Mouse (Mus musculus): ENCODE measurements at regions not wholly inside any gene's neighbourhood (a gene's known extent, or its start where the extent isn't known, plus 50 kb on each side); places are given as distances from the start of the nearest gene placed in this dataset.

- DNase-seq (ENCODE audit: low read depth): peak; percentile 25
- TF ChIP-seq CTCF (IDR thresholded peaks at IDR 0.05; ENCODE audit: borderline replicate concordance, extremely low read depth, insufficient read depth, insufficient read length) (no peak), POLR2A (IDR thresholded peaks at IDR 0.05; ENCODE audit: borderline replicate concordance, extremely low read depth, insufficient read depth, insufficient read length, poor library complexity, severe bottlenecking) (no peak)
Measured at GRCm38 (mm10) chr1:143946933-143947332, 57.0 kb downstream of the Rgs2 start.

GRCm38 (mm10) chr1:143941465-143941864 lies 62.5 kb downstream of the Rgs2 start:
- TF ChIP-seq CTCF (IDR thresholded peaks at IDR 0.05; ENCODE audit: borderline replicate concordance, extremely low read depth, insufficient read depth, insufficient read length) (no peak), POLR2A (IDR thresholded peaks at IDR 0.05; ENCODE audit: borderline replicate concordance, extremely low read depth, insufficient read depth, insufficient read length, poor library complexity, severe bottlenecking) (no peak)
- peak; percentile 80 for DNase-seq (ENCODE audit: low read depth)

- TF ChIP-seq CTCF (IDR thresholded peaks at IDR 0.05; ENCODE audit: borderline replicate concordance, extremely low read depth, insufficient read depth, insufficient read length) (no peak), POLR2A (IDR thresholded peaks at IDR 0.05; ENCODE audit: borderline replicate concordance, extremely low read depth, insufficient read depth, insufficient read length, poor library complexity, severe bottlenecking) (no peak)
- peak; percentile 35 for DNase-seq (ENCODE audit: low read depth)
Measured at GRCm38 (mm10) chr1:143939511-143939910, 64.5 kb downstream of the Rgs2 start.

- peak; percentile 83 for DNase-seq (ENCODE audit: low read depth)
- TF ChIP-seq CTCF (IDR thresholded peaks at IDR 0.05; ENCODE audit: borderline replicate concordance, extremely low read depth, insufficient read depth, insufficient read length): no peak
- TF ChIP-seq POLR2A (IDR thresholded peaks at IDR 0.05; ENCODE audit: borderline replicate concordance, extremely low read depth, insufficient read depth, insufficient read length, poor library complexity, severe bottlenecking): no peak
Measured at GRCm38 (mm10) chr1:143938569-143938968, 65.4 kb downstream of the Rgs2 start.

- TF ChIP-seq CTCF (IDR thresholded peaks at IDR 0.05; ENCODE audit: borderline replicate concordance, extremely low read depth, insufficient read depth, insufficient read length) (no peak), POLR2A (IDR thresholded peaks at IDR 0.05; ENCODE audit: borderline replicate concordance, extremely low read depth, insufficient read depth, insufficient read length, poor library complexity, severe bottlenecking) (no peak)
- DNase-seq (ENCODE audit: low read depth): no peak
Measured at GRCm38 (mm10) chr1:143930798-143931197, 73.2 kb downstream of the Rgs2 start.

GRCm38 (mm10) chr1:143929567-143930165 lies 74.3 kb downstream of the Rgs2 start:
- no peak for DNase-seq (ENCODE audit: low read depth)
- TF ChIP-seq CTCF (IDR thresholded peaks at IDR 0.05; ENCODE audit: borderline replicate concordance, extremely low read depth, insufficient read depth, insufficient read length): no peak
- TF ChIP-seq POLR2A (IDR thresholded peaks at IDR 0.05; ENCODE audit: borderline replicate concordance, extremely low read depth, insufficient read depth, insufficient read length, poor library complexity, severe bottlenecking): no peak

- no peak for DNase-seq (ENCODE audit: low read depth)
Measured at GRCm38 (mm10) chr1:143922499-143922898, 81.5 kb downstream of the Rgs2 start.

GRCm38 (mm10) chr1:143920256-143920655 lies 83.7 kb downstream of the Rgs2 start:
- DNase-seq (ENCODE audit: low read depth): peak; percentile 59
- TF ChIP-seq CTCF (IDR thresholded peaks at IDR 0.05; ENCODE audit: borderline replicate concordance, extremely low read depth, insufficient read depth, insufficient read length) (no peak), POLR2A (IDR thresholded peaks at IDR 0.05; ENCODE audit: borderline replicate concordance, extremely low read depth, insufficient read depth, insufficient read length, poor library complexity, severe bottlenecking) (no peak)

More at GRCm38 (mm10) chr1:143922499-143922898, 81.5 kb downstream of the Rgs2 start:
- no peak for TF ChIP-seq CTCF (IDR thresholded peaks at IDR 0.05; ENCODE audit: borderline replicate concordance, extremely low read depth, insufficient read depth, insufficient read length)
- no peak for TF ChIP-seq POLR2A (IDR thresholded peaks at IDR 0.05; ENCODE audit: borderline replicate concordance, extremely low read depth, insufficient read depth, insufficient read length, poor library complexity, severe bottlenecking)

GRCm38 (mm10) chr1:143918949-143919348 lies 85.0 kb downstream of the Rgs2 start:
- no peak for DNase-seq (ENCODE audit: low read depth)
- TF ChIP-seq POLR2A (IDR thresholded peaks at IDR 0.05; ENCODE audit: borderline replicate concordance, extremely low read depth, insufficient read depth, insufficient read length, poor library complexity, severe bottlenecking) (no peak), CTCF (IDR thresholded peaks at IDR 0.05; ENCODE audit: borderline replicate concordance, extremely low read depth, insufficient read depth, insufficient read length) (no peak)

GRCm38 (mm10) chr1:143918146-143918774 lies 85.7 kb downstream of the Rgs2 start:
- no peak for DNase-seq (ENCODE audit: low read depth)
- TF ChIP-seq POLR2A (IDR thresholded peaks at IDR 0.05; ENCODE audit: borderline replicate concordance, extremely low read depth, insufficient read depth, insufficient read length, poor library complexity, severe bottlenecking): no peak
- TF ChIP-seq CTCF (IDR thresholded peaks at IDR 0.05; ENCODE audit: borderline replicate concordance, extremely low read depth, insufficient read depth, insufficient read length): no peak

GRCm38 (mm10) chr1:143917623-143918022 lies 86.3 kb downstream of the Rgs2 start:
- peak; percentile 60 for DNase-seq (ENCODE audit: low read depth)
- TF ChIP-seq CTCF (IDR thresholded peaks at IDR 0.05; ENCODE audit: borderline replicate concordance, extremely low read depth, insufficient read depth, insufficient read length): no peak
- TF ChIP-seq POLR2A (IDR thresholded peaks at IDR 0.05; ENCODE audit: borderline replicate concordance, extremely low read depth, insufficient read depth, insufficient read length, poor library complexity, severe bottlenecking): no peak

- DNase-seq (ENCODE audit: low read depth): no peak
- no peak for TF ChIP-seq POLR2A (IDR thresholded peaks at IDR 0.05; ENCODE audit: borderline replicate concordance, extremely low read depth, insufficient read depth, insufficient read length, poor library complexity, severe bottlenecking)
- TF ChIP-seq CTCF (IDR thresholded peaks at IDR 0.05; ENCODE audit: borderline replicate concordance, extremely low read depth, insufficient read depth, insufficient read length): no peak
Measured at GRCm38 (mm10) chr1:143916587-143916986, 87.4 kb downstream of the Rgs2 start.
